Mouse (Mus musculus): ENCODE data around the gene Gphn. TPM values are rescaled to one million over a fixed set of nuclear protein-coding genes. Genes with fewer than 3 reads are reported as not detected.

Gphn gene
- polyA plus RNA-seq, 1 experiment from 2014 or later = 58.4 TPM

GRCm38 (mm10) chr12:78645282-78645681 lies 419.1 kb downstream of the Gphn start:
- no peaks in the 10 kb centered on the region for H3K27me3 ChIP-seq (ENCODE audit: control insufficient read depth, insufficient read depth, low read length)
- no peaks in the 10 kb centered on the region for H3K36me3 ChIP-seq (ENCODE audit: control insufficient read depth, insufficient read depth, low read length)
- WGBS = 95% methylated on average over 1 of the region's 1 CpGs
- no peak overlapping the region for H3K9ac ChIP-seq (replicated peaks; ENCODE audit: low read length)
- no peaks in the 10 kb centered on the region for H3K4me1 ChIP-seq (ENCODE audit: control insufficient read depth, insufficient read depth, low read length)
- no peak overlapping the region for H3K4me2 ChIP-seq (ENCODE audit: low read length)
- DNase-seq (no peak), ATAC-seq (ENCODE audit: low FRiP score, low TSS enrichment) (no peak)
- no peaks in the 10 kb centered on the region for H3K9me3 ChIP-seq (ENCODE audit: control insufficient read depth, low read length)
- no peak overlapping the region for H3K4me3 ChIP-seq (replicated peaks; ENCODE audit: low read depth, low read length)
- no peak overlapping the region for H3K27ac ChIP-seq (replicated peaks; ENCODE audit: low read depth, low read length)

GRCm38 (mm10) chr12:78659718-78660304 lies 433.6 kb downstream of the Gphn start:
- Histone ChIP-seq H3K27me3 (ENCODE audit: control insufficient read depth, insufficient read depth, low read length) (no peaks in the 10 kb centered on the region), H3K4me3 (replicated peaks; ENCODE audit: low read depth, low read length) (no peak overlapping the region), H3K4me1 (ENCODE audit: control insufficient read depth, insufficient read depth, low read length) (no peaks in the 10 kb centered on the region), H3K27ac (replicated peaks; ENCODE audit: low read depth, low read length) (no peak overlapping the region), H3K9me3 (ENCODE audit: control insufficient read depth, low read length) (no peaks in the 10 kb centered on the region), H3K9ac (replicated peaks; ENCODE audit: low read length) (no peak overlapping the region), H3K36me3 (ENCODE audit: control insufficient read depth, insufficient read depth, low read length) (0 out of 2 replicates have a peak, but pooled peaks cover 2% of the 10 kb centered on the region), H3K4me2 (ENCODE audit: low read length) (no peak overlapping the region)
- 52% methylated on average over 2 of the region's 2 CpGs for WGBS
- ATAC-seq (ENCODE audit: low FRiP score, low TSS enrichment) (no peak), DNase-seq (no peak)

- no peak for DNase-seq
- Histone ChIP-seq H3K4me2 (ENCODE audit: low read length) (no peak overlapping the region), H3K27me3 (ENCODE audit: control insufficient read depth, insufficient read depth, low read length) (no peaks in the 10 kb centered on the region), H3K36me3 (ENCODE audit: control insufficient read depth, insufficient read depth, low read length) (no peaks in the 10 kb centered on the region), H3K27ac (replicated peaks; ENCODE audit: low read depth, low read length) (no peak overlapping the region), H3K4me1 (ENCODE audit: control insufficient read depth, insufficient read depth, low read length) (no peaks in the 10 kb centered on the region), H3K9me3 (ENCODE audit: control insufficient read depth, low read length) (no peaks in the 10 kb centered on the region), H3K9ac (replicated peaks; ENCODE audit: low read length) (no peak overlapping the region), H3K4me3 (replicated peaks; ENCODE audit: low read depth, low read length) (no peak overlapping the region)
- 90% methylated on average over 5 of the region's 5 CpGs for WGBS
- no peak for ATAC-seq (ENCODE audit: low FRiP score, low TSS enrichment)
Measured at GRCm38 (mm10) chr12:78678101-78678806, 452.1 kb downstream of the Gphn start.

GRCm38 (mm10) chr12:78678807-78679189 lies 452.6 kb downstream of the Gphn start:
- no peaks in the 10 kb centered on the region for H3K9me3 ChIP-seq (ENCODE audit: control insufficient read depth, low read length)
- WGBS = 97% methylated on average over 2 of the region's 2 CpGs

GRCm38 (mm10) chr12:78681048-78681447 lies 454.9 kb downstream of the Gphn start:
- Histone ChIP-seq H3K27me3 (ENCODE audit: control insufficient read depth, insufficient read depth, low read length) (no peaks in the 10 kb centered on the region), H3K27ac (replicated peaks; ENCODE audit: low read depth, low read length) (no peak overlapping the region), H3K4me1 (ENCODE audit: control insufficient read depth, insufficient read depth, low read length) (no peaks in the 10 kb centered on the region), H3K9ac (replicated peaks; ENCODE audit: low read length) (no peak overlapping the region), H3K36me3 (ENCODE audit: control insufficient read depth, insufficient read depth, low read length) (0 out of 2 replicates have a peak, but pooled peaks cover 3% of the 10 kb centered on the region), H3K9me3 (ENCODE audit: control insufficient read depth, low read length) (no peaks in the 10 kb centered on the region), H3K4me2 (ENCODE audit: low read length) (no peak overlapping the region), H3K4me3 (replicated peaks; ENCODE audit: low read depth, low read length) (no peak overlapping the region)
- WGBS = 86% methylated on average over 2 of the region's 2 CpGs
- ATAC-seq (ENCODE audit: low FRiP score, low TSS enrichment) (no peak), DNase-seq (no peak)

More at GRCm38 (mm10) chr12:78678807-78679189, 452.6 kb downstream of the Gphn start:
- Histone ChIP-seq H3K27ac (replicated peaks; ENCODE audit: low read depth, low read length) (no peak overlapping the region), H3K4me1 (ENCODE audit: control insufficient read depth, insufficient read depth, low read length) (no peaks in the 10 kb centered on the region), H3K9ac (replicated peaks; ENCODE audit: low read length) (no peak overlapping the region), H3K4me3 (replicated peaks; ENCODE audit: low read depth, low read length) (no peak overlapping the region), H3K36me3 (ENCODE audit: control insufficient read depth, insufficient read depth, low read length) (0 out of 2 replicates have a peak, but pooled peaks cover 3% of the 10 kb centered on the region), H3K27me3 (ENCODE audit: control insufficient read depth, insufficient read depth, low read length) (no peaks in the 10 kb centered on the region), H3K4me2 (ENCODE audit: low read length) (no peak overlapping the region)
- ATAC-seq (ENCODE audit: low FRiP score, low TSS enrichment) = no peak
- DNase-seq = no peak

GRCm38 (mm10) chr12:78682279-78682678 lies 456.1 kb downstream of the Gphn start:
- H3K4me3 ChIP-seq (replicated peaks; ENCODE audit: low read depth, low read length) = no peak overlapping the region
- H3K9me3 ChIP-seq (ENCODE audit: control insufficient read depth, low read length) = no peaks in the 10 kb centered on the region
- H3K4me1 ChIP-seq (ENCODE audit: control insufficient read depth, insufficient read depth, low read length) = no peaks in the 10 kb centered on the region
- 88% methylated on average over 4 of the region's 4 CpGs for WGBS
- no peak overlapping the region for H3K9ac ChIP-seq (replicated peaks; ENCODE audit: low read length)
- H3K27ac ChIP-seq (replicated peaks; ENCODE audit: low read depth, low read length) = no peak overlapping the region
- H3K36me3 ChIP-seq (ENCODE audit: control insufficient read depth, insufficient read depth, low read length) = 0 out of 2 replicates have a peak, but pooled peaks cover 3% of the 10 kb centered on the region
- no peak overlapping the region for H3K4me2 ChIP-seq (ENCODE audit: low read length)
- no peaks in the 10 kb centered on the region for H3K27me3 ChIP-seq (ENCODE audit: control insufficient read depth, insufficient read depth, low read length)
- ATAC-seq (ENCODE audit: low FRiP score, low TSS enrichment) (no peak), DNase-seq (no peak)

GRCm38 (mm10) chr12:78685669-78686215 lies 459.6 kb downstream of the Gphn start:
- Histone ChIP-seq H3K27ac (replicated peaks; ENCODE audit: low read depth, low read length) (no peak overlapping the region), H3K9ac (replicated peaks; ENCODE audit: low read length) (no peak overlapping the region), H3K4me3 (replicated peaks; ENCODE audit: low read depth, low read length) (no peak overlapping the region), H3K36me3 (ENCODE audit: control insufficient read depth, insufficient read depth, low read length) (0 out of 2 replicates have a peak, but pooled peaks cover 3% of the 10 kb centered on the region), H3K4me2 (ENCODE audit: low read length) (no peak overlapping the region), H3K4me1 (ENCODE audit: control insufficient read depth, insufficient read depth, low read length) (no peaks in the 10 kb centered on the region), H3K9me3 (ENCODE audit: control insufficient read depth, low read length) (no peaks in the 10 kb centered on the region), H3K27me3 (ENCODE audit: control insufficient read depth, insufficient read depth, low read length) (no peaks in the 10 kb centered on the region)
- DNase-seq = no peak
- WGBS = 98% methylated on average over 1 of the region's 1 CpGs
- no peak for ATAC-seq (ENCODE audit: low FRiP score, low TSS enrichment)

- Histone ChIP-seq H3K27me3 (ENCODE audit: control insufficient read depth, insufficient read depth, low read length) (no peaks in the 10 kb centered on the region), H3K36me3 (ENCODE audit: control insufficient read depth, insufficient read depth, low read length) (no peaks in the 10 kb centered on the region), H3K4me3 (replicated peaks; ENCODE audit: low read depth, low read length) (no peak overlapping the region), H3K27ac (replicated peaks; ENCODE audit: low read depth, low read length) (no peak overlapping the region), H3K4me2 (ENCODE audit: low read length) (no peak overlapping the region), H3K9ac (replicated peaks; ENCODE audit: low read length) (no peak overlapping the region), H3K9me3 (ENCODE audit: control insufficient read depth, low read length) (no peaks in the 10 kb centered on the region), H3K4me1 (ENCODE audit: control insufficient read depth, insufficient read depth, low read length) (no peaks in the 10 kb centered on the region)
- WGBS = 90% methylated on average over 5 of the region's 5 CpGs
- DNase-seq = no peak
- ATAC-seq (ENCODE audit: low FRiP score, low TSS enrichment) = no peak
Measured at GRCm38 (mm10) chr12:78688876-78689275, 462.7 kb downstream of the Gphn start.

- Histone ChIP-seq H3K27me3 (ENCODE audit: control insufficient read depth, insufficient read depth, low read length) (no peaks in the 10 kb centered on the region), H3K4me3 (replicated peaks; ENCODE audit: low read depth, low read length) (no peak within 1 kb of the TSS), H3K27ac (replicated peaks; ENCODE audit: low read depth, low read length) (no peak within 1 kb of the TSS), H3K36me3 (ENCODE audit: control insufficient read depth, insufficient read depth, low read length) (no peaks in the 10 kb centered on the region), H3K4me2 (ENCODE audit: low read length) (no peak within 1 kb of the TSS), H3K4me1 (ENCODE audit: control insufficient read depth, insufficient read depth, low read length) (no peaks in the 10 kb centered on the region), H3K9me3 (ENCODE audit: control insufficient read depth, low read length) (no peaks in the 10 kb centered on the region), H3K9ac (replicated peaks; ENCODE audit: low read length) (no peak within 1 kb of the TSS)
- WGBS = 69% methylated on average over 1 of the region's 1 CpGs
- ATAC-seq (ENCODE audit: low FRiP score, low TSS enrichment) = no peak
- no peak for DNase-seq
Measured at GRCm38 (mm10) chr12:78691325-78691724, 465.1 kb downstream of the Gphn start, which contains the start of gene Fam71d. TSS of gene Fam71d (plus strand) at chr12:78691535.
